Mouse (Mus musculus): ENCODE data around the gene Hist1h4f. TPM values are rescaled to one million over a fixed set of nuclear protein-coding genes. Genes with fewer than 3 reads are reported as not detected.
A peak's percentile ranks its signal among the peaks of the same experiment; 100 is the strongest.

Hist1h4f gene
- polyA plus RNA-seq, 1 experiment from 2014 or later, result 2.7 TPM

DNA sequence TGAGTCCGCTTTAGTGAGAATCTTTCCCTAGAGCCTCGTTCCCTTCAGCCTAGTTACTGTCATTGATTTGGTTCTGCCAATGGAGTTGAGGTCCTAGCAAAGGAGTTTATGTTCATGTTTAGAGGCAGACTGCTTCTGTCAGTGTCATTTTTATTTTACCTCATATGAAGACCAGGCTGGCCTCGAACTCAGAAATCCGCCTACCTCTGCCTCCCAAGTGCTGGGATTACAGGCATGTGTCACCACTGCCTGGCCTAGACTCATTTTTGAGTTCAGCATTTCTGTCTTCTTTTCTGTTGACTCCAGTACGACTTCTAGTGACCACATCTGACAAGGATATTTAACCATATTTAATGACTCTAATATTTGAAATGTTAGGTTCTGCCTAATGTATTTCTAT is 36.2 kb downstream of the Hist1h4f start:
- Histone ChIP-seq H3K9ac (no peak overlapping the region), H3K4me2 (no peak overlapping the region), H3K36me3 (ENCODE audit: insufficient read depth) (no peaks in the 10 kb centered on the region), H3K9me3 (ENCODE audit: low read depth, low read length) (no peaks in the 10 kb centered on the region), H3K27ac (ENCODE audit: low read depth) (no peak overlapping the region), H3K4me1 (ENCODE audit: insufficient read depth) (no peaks in the 10 kb centered on the region), H3K4me3 (ENCODE audit: low read depth, low read length) (no peak overlapping the region), H3K27me3 (ENCODE audit: insufficient read depth, low read length) (no peaks in the 10 kb centered on the region)
- no peak for ATAC-seq (ENCODE audit: insufficient read depth)
- 72% methylated on average over 5 of the region's 5 CpGs for WGBS
- no peak for DNase-seq
- no peak for TF ChIP-seq CTCF (IDR thresholded peaks at IDR 0.05; ENCODE audit: low read depth)

DNA sequence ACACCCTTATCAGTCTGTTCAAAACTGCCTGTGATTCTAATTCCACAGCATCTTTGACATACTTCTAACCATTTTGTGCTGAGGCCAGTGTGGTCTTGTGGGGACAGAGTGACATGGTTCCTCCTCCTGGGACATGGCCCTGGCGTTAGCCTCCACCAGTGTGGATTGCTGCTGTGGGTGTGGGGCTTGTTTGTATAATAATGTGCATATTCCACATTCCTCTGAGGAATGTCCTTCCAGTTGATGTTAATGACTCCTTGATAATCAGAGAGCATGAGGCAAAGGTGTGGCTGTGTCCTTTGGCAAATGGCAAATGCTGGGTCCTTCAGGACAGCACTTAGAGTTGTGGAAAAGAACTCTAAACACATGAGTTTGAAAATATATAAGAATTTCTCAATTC is 37.9 kb downstream of the Hist1h4f start:
- no peak overlapping the region for H3K9ac ChIP-seq
- H3K27me3 ChIP-seq (ENCODE audit: insufficient read depth, low read length), result no peaks in the 10 kb centered on the region
- DNase-seq (no peak), ATAC-seq (ENCODE audit: insufficient read depth) (no peak)
- TF ChIP-seq CTCF (IDR thresholded peaks at IDR 0.05; ENCODE audit: low read depth), result no peak
- WGBS, result 66% methylated on average over 1 of the region's 1 CpGs
- no peak overlapping the region for H3K4me3 ChIP-seq (ENCODE audit: low read depth, low read length)
- H3K9me3 ChIP-seq (ENCODE audit: low read depth, low read length), result no peaks in the 10 kb centered on the region
- H3K4me2 ChIP-seq, result no peak overlapping the region
- no peaks in the 10 kb centered on the region for H3K4me1 ChIP-seq (ENCODE audit: insufficient read depth)
- H3K36me3 ChIP-seq (ENCODE audit: insufficient read depth), result no peaks in the 10 kb centered on the region
- no peak overlapping the region for H3K27ac ChIP-seq (ENCODE audit: low read depth)

DNA sequence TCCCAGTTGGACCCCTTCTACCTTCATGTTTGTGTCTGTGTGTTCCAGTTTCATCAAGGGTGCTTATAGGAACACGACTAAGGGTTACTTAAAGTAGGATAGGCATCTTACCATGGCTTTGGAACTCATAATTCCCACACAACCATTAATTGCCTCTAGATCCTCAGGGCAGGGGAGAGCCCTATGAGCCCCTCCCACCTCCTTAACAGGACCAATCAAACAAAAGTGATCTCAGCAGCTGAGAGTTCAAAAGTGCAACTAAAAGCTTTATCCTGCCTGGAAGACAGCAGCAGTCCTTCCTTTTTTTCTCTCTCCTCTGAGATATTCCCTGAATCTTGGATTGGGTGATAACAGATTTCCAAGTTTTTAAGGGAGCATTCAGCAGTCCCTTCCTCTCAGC is 41.3 kb downstream of the Hist1h4f start:
- WGBS, result 31% methylated on average over 1 of the region's 1 CpGs
- no peaks in the 10 kb centered on the region for H3K9me3 ChIP-seq (ENCODE audit: low read depth, low read length)
- ATAC-seq (ENCODE audit: insufficient read depth), result no peak
- H3K36me3 ChIP-seq (ENCODE audit: insufficient read depth), result no peaks in the 10 kb centered on the region
- H3K9ac ChIP-seq, result no peak overlapping the region
- no peak overlapping the region for H3K4me2 ChIP-seq
- TF ChIP-seq CTCF (IDR thresholded peaks at IDR 0.05; ENCODE audit: low read depth), result no peak
- DNase-seq, result peak; percentile 58
- H3K4me3 ChIP-seq (ENCODE audit: low read depth, low read length), result no peak overlapping the region
- H3K27me3 ChIP-seq (ENCODE audit: insufficient read depth, low read length), result no peaks in the 10 kb centered on the region
- peaks cover 6% of the 10 kb centered on the region for H3K4me1 ChIP-seq (ENCODE audit: insufficient read depth)
- H3K27ac ChIP-seq (ENCODE audit: low read depth), result no peak overlapping the region

DNA sequence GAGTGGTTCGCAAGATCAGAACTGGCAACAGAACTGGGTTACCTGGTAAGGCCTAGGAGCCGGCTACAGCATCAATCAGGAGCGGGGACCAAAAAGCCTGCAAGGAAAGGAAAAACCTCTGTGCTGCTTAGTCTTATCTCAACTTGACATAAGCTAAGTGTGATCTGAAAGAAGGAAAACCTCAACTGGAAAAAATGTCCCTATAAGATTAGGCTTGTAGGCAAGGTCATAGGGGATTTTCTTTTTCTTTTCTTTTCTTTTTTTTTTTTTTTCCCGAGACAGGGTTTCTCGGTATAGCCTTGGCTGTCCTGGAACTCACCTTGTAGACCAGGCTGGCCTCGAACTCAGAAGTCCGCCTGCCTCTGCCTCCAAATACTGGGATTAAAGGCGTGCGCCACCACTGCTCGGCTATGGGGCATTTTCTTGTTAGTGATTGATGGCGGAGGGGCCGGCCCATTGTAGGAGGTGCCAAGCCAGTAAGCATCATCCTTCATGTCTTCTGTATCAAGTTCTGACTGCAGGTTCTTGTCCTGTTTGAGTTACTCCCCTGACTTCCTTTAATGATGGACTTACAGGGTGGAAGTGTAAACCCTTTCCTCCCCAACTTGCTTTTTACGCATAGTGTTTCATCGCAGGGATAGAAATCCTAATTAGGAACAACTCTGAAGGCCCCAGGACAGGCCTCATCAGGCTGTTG is 44.5 kb downstream of the Hist1h4f start:
- no peak for ATAC-seq (ENCODE audit: insufficient read depth)
- no peaks in the 10 kb centered on the region for H3K36me3 ChIP-seq (ENCODE audit: insufficient read depth)
- 32% methylated on average over 14 of the region's 14 CpGs for WGBS
- H3K9me3 ChIP-seq (ENCODE audit: low read depth, low read length), result no peaks in the 10 kb centered on the region
- H3K4me3 ChIP-seq (ENCODE audit: low read depth, low read length), result no peak overlapping the region
- TF ChIP-seq CTCF (IDR thresholded peaks at IDR 0.05; ENCODE audit: low read depth), result no peak
- peak overlapping the region; percentile 70 for H3K4me2 ChIP-seq
- H3K9ac ChIP-seq, result no peak overlapping the region
- no peak overlapping the region for H3K27ac ChIP-seq (ENCODE audit: low read depth)
- peaks cover 9% of the 10 kb centered on the region for H3K4me1 ChIP-seq (ENCODE audit: insufficient read depth)
- H3K27me3 ChIP-seq (ENCODE audit: insufficient read depth, low read length), result no peaks in the 10 kb centered on the region
- DNase-seq, result peak; percentile 48

DNA sequence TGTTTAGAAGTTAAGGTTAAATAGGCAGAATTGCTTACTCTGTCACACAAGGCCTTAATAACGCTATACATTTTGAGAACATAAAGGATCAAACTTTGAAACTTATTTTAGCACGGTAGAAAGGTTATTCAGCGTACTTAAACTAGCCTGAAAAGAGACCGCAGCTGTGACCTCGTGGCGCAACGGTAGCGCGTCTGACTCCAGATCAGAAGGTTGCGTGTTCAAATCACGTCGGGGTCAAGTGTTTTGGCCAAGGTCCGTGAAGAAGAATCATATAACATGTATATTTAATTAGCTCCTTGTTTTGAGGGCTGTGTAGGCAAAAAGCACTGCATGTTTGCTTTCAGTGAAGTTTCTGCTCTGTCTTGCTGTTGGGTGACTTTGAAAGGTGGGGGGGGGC is 45.1 kb downstream of the Hist1h4f start:
- no peaks in the 10 kb centered on the region for H3K9me3 ChIP-seq (ENCODE audit: low read depth, low read length)
- peak overlapping the region; percentile 46 for H3K9ac ChIP-seq
- peak overlapping the region; percentile 31 for H3K4me3 ChIP-seq (ENCODE audit: low read depth, low read length)
- no peaks in the 10 kb centered on the region for H3K27me3 ChIP-seq (ENCODE audit: insufficient read depth, low read length)
- DNase-seq (peak; percentile 91), ATAC-seq (ENCODE audit: insufficient read depth) (peak; percentile 4; the same call in 1 of the 2 replicates)
- no peak for TF ChIP-seq CTCF (IDR thresholded peaks at IDR 0.05; ENCODE audit: low read depth)
- H3K4me1 ChIP-seq (ENCODE audit: insufficient read depth), result peaks cover 14% of the 10 kb centered on the region
- H3K4me2 ChIP-seq, result peak overlapping the region; percentile 70
- H3K27ac ChIP-seq (ENCODE audit: low read depth), result 0 out of 2 replicates have a peak overlapping the region, but pooled peaks have one; percentile 48
- H3K36me3 ChIP-seq (ENCODE audit: insufficient read depth), result no peaks in the 10 kb centered on the region
- WGBS, result 8% methylated on average over 13 of the region's 13 CpGs

DNA sequence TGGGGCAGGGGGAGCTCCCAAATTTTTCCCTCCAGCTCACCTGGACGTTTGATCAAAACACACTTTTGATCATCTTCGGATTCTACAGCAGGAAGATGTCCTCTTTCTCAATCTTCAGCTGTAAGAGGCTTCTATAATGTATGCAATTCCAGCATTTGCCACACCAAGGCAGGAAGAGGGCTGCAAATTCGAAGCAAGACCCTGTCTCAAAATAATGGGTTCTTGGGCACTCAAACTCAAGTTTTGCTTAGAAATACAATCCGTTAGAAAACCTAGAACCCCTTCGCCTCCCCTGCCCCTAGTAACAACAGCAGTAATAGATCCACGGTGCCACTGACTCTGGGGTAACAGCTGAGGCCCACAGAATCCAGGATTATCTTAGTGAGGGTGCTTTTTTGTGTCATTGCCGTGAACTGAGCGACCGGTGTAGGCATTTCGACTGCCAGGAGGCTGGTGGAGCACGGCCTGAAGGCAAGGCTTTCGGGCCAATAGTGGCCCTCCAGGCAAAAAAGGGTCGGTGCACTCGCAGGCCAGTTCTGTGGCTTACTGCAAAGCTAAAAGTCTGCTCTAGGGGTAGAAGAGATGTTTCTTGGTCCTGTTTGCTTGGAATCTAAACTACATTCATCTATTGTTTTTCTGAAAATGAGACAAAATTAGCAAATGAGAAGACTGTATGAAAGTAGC is 45.6 kb downstream of the Hist1h4f start:
- H3K9me3 ChIP-seq (ENCODE audit: low read depth, low read length), result no peaks in the 10 kb centered on the region
- peak overlapping the region; percentile 31 for H3K4me3 ChIP-seq (ENCODE audit: low read depth, low read length)
- peaks cover 14% of the 10 kb centered on the region for H3K4me1 ChIP-seq (ENCODE audit: insufficient read depth)
- H3K27me3 ChIP-seq (ENCODE audit: insufficient read depth, low read length), result no peaks in the 10 kb centered on the region
- 10% methylated on average over 14 of the region's 14 CpGs for WGBS
- H3K9ac ChIP-seq, result peak overlapping the region; percentile 46
- ATAC-seq (ENCODE audit: insufficient read depth) (peak; percentile 6; the same call in 1 of the 2 replicates), DNase-seq (peak; percentile 44)
- peak overlapping the region; percentile 70 for H3K4me2 ChIP-seq
- TF ChIP-seq CTCF (IDR thresholded peaks at IDR 0.05; ENCODE audit: low read depth), result peak; percentile 3; the same call in 1 of the 2 replicates
- H3K27ac ChIP-seq (ENCODE audit: low read depth), result peak overlapping the region; percentile 48; the same call in 1 of the 2 replicates
- no peaks in the 10 kb centered on the region for H3K36me3 ChIP-seq (ENCODE audit: insufficient read depth)

DNA sequence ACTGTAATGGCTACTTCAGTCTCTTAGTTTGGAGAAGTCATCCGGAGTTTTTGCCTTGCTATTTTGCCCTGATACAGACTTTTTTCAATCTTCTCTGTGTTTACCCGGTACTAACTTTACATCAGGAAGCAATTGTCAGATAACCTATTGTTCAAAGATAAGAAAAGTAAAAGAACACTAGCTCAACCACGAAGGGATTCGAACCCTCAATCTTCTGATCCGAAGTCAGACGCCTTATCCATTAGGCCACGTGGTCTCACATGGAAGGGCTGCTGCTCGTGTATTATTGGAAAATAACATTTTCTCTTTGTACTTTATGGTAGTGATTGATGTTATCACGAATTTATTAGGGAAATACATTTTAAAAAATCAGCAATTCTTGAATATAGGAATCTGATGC is 47.7 kb downstream of the Hist1h4f start:
- peak; percentile 92 for DNase-seq
- TF ChIP-seq CTCF (IDR thresholded peaks at IDR 0.05; ENCODE audit: low read depth), result no peak
- Histone ChIP-seq H3K36me3 (ENCODE audit: insufficient read depth) (no peaks in the 10 kb centered on the region), H3K9ac (no peak overlapping the region), H3K4me2 (peak overlapping the region; percentile 46), H3K27me3 (ENCODE audit: insufficient read depth, low read length) (no peaks in the 10 kb centered on the region), H3K4me3 (ENCODE audit: low read depth, low read length) (no peak overlapping the region), H3K4me1 (ENCODE audit: insufficient read depth) (peaks cover 22% of the 10 kb centered on the region), H3K27ac (ENCODE audit: low read depth) (no peak overlapping the region), H3K9me3 (ENCODE audit: low read depth, low read length) (no peaks in the 10 kb centered on the region)
- ATAC-seq (ENCODE audit: insufficient read depth), result no peak
- 0% methylated on average over 9 of the region's 9 CpGs for WGBS
